Mouse (Mus musculus) limb, embryonic 14.5 days (tissue): ENCODE results near the gene Hist2h3c1. TPM values are rescaled to one million over a fixed set of nuclear protein-coding genes. Genes with fewer than 3 reads are reported as not detected.
"Not testable (repeated sequence)": the region's sequence is repeated elsewhere in the genome, so short reads cannot be mapped to it uniquely, and the experiment has no call there.

Experiments
- ATAC-seq: fragments of 200-750 bp; cut with Nextera tagmentation; 2 replicates; pipeline ENCODE4 v1.8.0; 2017; ENCODE audit warnings: low read depth, moderate number of reproducible peaks, moderate TSS enrichment; ENCODE audit not compliant: low FRiP score
- DNase-seq: peaks from one replicate; pipeline ENCODE4 v3.0.0-alpha.2; 2015; ENCODE audit warnings: low spot score
- H3K27ac ChIP-seq: fragments of 300-500 bp; sonication (generic); replicated peaks from 2 replicates; pipeline ENCODE4 v1.5.1; 2014; ENCODE audit warnings: low read depth, mild to moderate bottlenecking, low read length, moderate library complexity, mixed read lengths
- H3K27me3 ChIP-seq: fragments of 300-500 bp; sonication (generic); 2 replicates; pipeline ENCODE4 v1.6.1; 2014; ENCODE audit warnings: low read length, mixed read lengths; ENCODE audit not compliant: control insufficient read depth, insufficient read depth
- H3K36me3 ChIP-seq: fragments of 300-500 bp; sonication (generic); 2 replicates; pipeline ENCODE4 v1.6.1; 2014; ENCODE audit warnings: mild to moderate bottlenecking, low read length, moderate library complexity, mixed read lengths; ENCODE audit not compliant: control insufficient read depth, insufficient read depth
- H3K4me1 ChIP-seq: fragments of 300-500 bp; sonication (generic); 2 replicates; pipeline ENCODE4 v1.6.1; 2014; ENCODE audit warnings: antibody characterized with exemption, low read length, mixed read lengths; ENCODE audit not compliant: control insufficient read depth, insufficient read depth
- H3K4me2 ChIP-seq: fragments of 300-500 bp; sonication (generic); replicated peaks from 2 replicates; pipeline ENCODE4 v1.6.1; 2014; ENCODE audit warnings: low read depth, mild to moderate bottlenecking, low read length, moderate library complexity; ENCODE audit not compliant: severe bottlenecking
- H3K4me3 ChIP-seq: fragments of 300-500 bp; sonication (generic); replicated peaks from 2 replicates; pipeline ENCODE4 v1.5.1; 2014; ENCODE audit warnings: low read length
- H3K9ac ChIP-seq: fragments of 300-500 bp; sonication (generic); 2 replicates; pipeline ENCODE4 v1.6.1; 2014; ENCODE audit warnings: mild to moderate bottlenecking, low read depth, low read length, moderate library complexity; ENCODE audit not compliant: severe bottlenecking
- H3K9me3 ChIP-seq: fragments of 300-500 bp; sonication (generic); 2 replicates; pipeline ENCODE4 v1.6.1; 2016; ENCODE audit warnings: low read length; ENCODE audit not compliant: control insufficient read depth
- POLR2A ChIP-seq: fragments of 200-500 bp; IDR thresholded peaks from 2 replicates; pipeline ENCODE4 v1.8.0; 2012; ENCODE audit warnings: inconsistent platforms, mild to moderate bottlenecking, moderate library complexity, borderline replicate concordance; ENCODE audit not compliant: insufficient read depth, insufficient read length; ENCODE audit errors: extremely low read depth
- WGBS: fragments of 180-500 bp; shearing (Covaris S2); extraction: QIAGEN DNeasy Blood & Tissue Kit; methylation state at CpG from one replicate; pipeline ENCODE4 v1.1.7; 2014; 5-methylcytosine and 5-hydroxymethylcytosine counted together
- polyA plus RNA-seq, 2 experiments: library from polyadenylated mRNA; depleted of rRNA in 1 of 2; stranded (reverse) in 1 of 2; unstranded in 1 of 2; fragments of >200 nt; fragmentation: Nextera tagmentation in 1 of 2; extraction: Ambion mirVana in 1 of 2; gene quantifications; 2 replicates each; pipeline versions ENCODE4 v1.2.1 to v1.2.3; 2012 to 2014

Hist2h3c1 gene
- polyA plus RNA-seq, 2 experiments: 0.66 TPM; not detected in 1

GRCm38 (mm10) chr3:96207819-96208218 lies 38.7 kb upstream of the Hist2h3c1 start:
- ATAC-seq: no peak

GRCm38 (mm10) chr3:96209242-96209641 lies 37.2 kb upstream of the Hist2h3c1 start:
- no peak for DNase-seq
- Histone ChIP-seq H3K9ac (no peak overlapping the region), H3K9me3 (no peaks in the 10 kb centered on the region), H3K27me3 (no peaks in the 10 kb centered on the region), H3K36me3 (no peaks in the 10 kb centered on the region), H3K4me1 (no peaks in the 10 kb centered on the region), H3K4me2 (no peak overlapping the region), H3K4me3 (no peak overlapping the region), H3K27ac (no peak overlapping the region)
- ATAC-seq: no peak
- TF ChIP-seq POLR2A: no peak
- WGBS: 26% methylated on average over 15 of the region's 15 CpGs

More at GRCm38 (mm10) chr3:96207819-96208218, 38.7 kb upstream of the Hist2h3c1 start:
- no peak for DNase-seq
- H3K27ac ChIP-seq: no peak overlapping the region
- H3K4me3 ChIP-seq: no peak overlapping the region
- 83% methylated on average over 3 of the region's 3 CpGs for WGBS
- no peaks in the 10 kb centered on the region for H3K4me1 ChIP-seq
- no peak overlapping the region for H3K9ac ChIP-seq
- H3K4me2 ChIP-seq: no peak overlapping the region
- no peaks in the 10 kb centered on the region for H3K9me3 ChIP-seq
- H3K36me3 ChIP-seq: no peaks in the 10 kb centered on the region
- no peak for TF ChIP-seq POLR2A
- no peaks in the 10 kb centered on the region for H3K27me3 ChIP-seq

GRCm38 (mm10) chr3:96219191-96219641 lies 27.3 kb upstream of the Hist2h3c1 start:
- under 1% methylated on average over 12 of the region's 12 CpGs for WGBS
- peaks cover 15% of the 10 kb centered on the region for H3K4me1 ChIP-seq
- peak overlapping the region; percentile 67 for H3K9ac ChIP-seq
- peak; percentile 34 for DNase-seq
- peak overlapping the region; percentile 83 for H3K4me2 ChIP-seq
- H3K4me3 ChIP-seq: peak overlapping the region; percentile 62
- peak overlapping the region; percentile 98 for H3K27ac ChIP-seq
- H3K27me3 ChIP-seq: no peaks in the 10 kb centered on the region
- peak; percentile 12; the same call in 1 of the 2 replicates for ATAC-seq
- no peaks in the 10 kb centered on the region for H3K36me3 ChIP-seq
- peak; percentile 28; the same call in 1 of the 2 replicates for TF ChIP-seq POLR2A
- H3K9me3 ChIP-seq: no peaks in the 10 kb centered on the region

DNA sequence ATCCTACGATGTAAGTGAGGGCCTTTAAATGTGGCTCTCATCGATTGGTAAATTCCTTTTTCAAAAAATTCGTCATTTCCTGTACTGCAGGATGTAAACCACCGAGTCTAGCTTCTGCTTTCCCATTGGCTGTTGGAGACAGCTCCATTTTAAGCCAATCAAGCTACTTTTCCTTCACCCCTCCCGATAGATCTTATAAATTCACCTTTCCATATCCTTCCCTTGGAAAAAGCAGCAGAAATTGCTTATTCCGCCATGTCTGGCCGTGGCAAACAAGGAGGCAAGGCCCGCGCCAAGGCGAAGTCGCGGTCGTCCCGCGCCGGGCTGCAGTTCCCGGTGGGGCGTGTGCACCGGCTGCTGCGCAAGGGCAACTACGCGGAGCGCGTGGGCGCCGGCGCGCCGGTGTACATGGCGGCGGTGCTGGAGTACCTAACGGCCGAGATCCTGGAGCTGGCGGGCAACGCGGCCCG lies 26.8 kb upstream of the Hist2h3c1 start, which contains the start of the genes Bola1 and Hist2h2ab:
Gene Bola1 (minus strand): TSS at position 49 of the 470 bp plus-strand sequence.
Gene Hist2h2ab (plus strand): TSS at position 205 of the 470 bp plus-strand sequence.
- Histone ChIP-seq H3K9me3 (no peaks in the 10 kb centered on the region), H3K27ac (peak within 1 kb of the TSS; percentile 98), H3K9ac (peak within 1 kb of the TSS; percentile 84), H3K36me3 (no peaks in the 10 kb centered on the region), H3K4me1 (peaks cover 15% of the 10 kb centered on the region), H3K27me3 (no peaks in the 10 kb centered on the region), H3K4me2 (peak within 1 kb of the TSS; percentile 83), H3K4me3 (peak within 1 kb of the TSS; percentile 62)
- peak; percentile 92 for DNase-seq
- 5% methylated on average over 36 of the region's 37 CpGs for WGBS
- peak; percentile 88 for ATAC-seq
- peak; percentile 88; the same call in 1 of the 2 replicates for TF ChIP-seq POLR2A

- not testable (repeated sequence) for H3K9me3 ChIP-seq, H3K36me3 ChIP-seq, H3K27me3 ChIP-seq
- Histone ChIP-seq H3K4me3 (peak overlapping the region; percentile 62), H3K4me2 (peak overlapping the region; percentile 83), H3K4me1 (peaks cover 15% of the 10 kb centered on the region), H3K27ac (peak overlapping the region; percentile 98), H3K9ac (peak overlapping the region; percentile 84)
- peak; percentile 4; the same call in 1 of the 2 replicates for TF ChIP-seq POLR2A
- ATAC-seq (peak; percentile 5; the same call in 1 of the 2 replicates), DNase-seq (peak; percentile 14)
- WGBS: 1% methylated on average over 24 of the region's 47 CpGs
These were observed 26.2 kb upstream of the Hist2h3c1 start for GRCm38 (mm10) chr3:96220131-96220764.
